Mouse (Mus musculus) small intestine, adult 10 weeks (tissue): Measurements from ENCODE around the gene Sprr2e. TPM values are rescaled to one million over a fixed set of nuclear protein-coding genes. Genes with fewer than 3 reads are reported as not detected.

Experiments
- polyA plus RNA-seq: library from polyadenylated mRNA; stranded (reverse); fragments of 350-450 nt; fragmentation: Illumina TruSeq; extraction: RNeasy Lipid Tissue Mini Kit (QIAGEN cat#74804); gene quantifications from one replicate; pipeline ENCODE4 v1.2.3, GENCODE M21; 2014; ENCODE audit warnings: low replicate concordance

The Sprr2e gene
- polyA plus RNA-seq: not detected

GRCm38 (mm10) chr3:92351843-92352242 is at the start of gene Sprr2e:
Sprr2e (plus strand) TSS chr3:92352143.

GRCm38 (mm10) chr3:92316320-92316719 is 35.6 kb upstream of the Sprr2e start, which contains the start of gene Sprr2b:
Sprr2b (plus strand) TSS chr3:92316620.

GRCm38 (mm10) chr3:92338840-92339239 is 13.1 kb upstream of the Sprr2e start, which contains the start of gene Sprr2d:
Sprr2d (plus strand) TSS chr3:92339140.

GRCm38 (mm10) chr3:92364887-92365286 is 12.9 kb downstream of the Sprr2e start, which contains the start of gene Sprr2f:
Sprr2f (plus strand) TSS chr3:92365187.

GRCm38 (mm10) chr3:92385385-92385784 is 33.4 kb downstream of the Sprr2e start, which contains the start of gene Sprr2h:
Sprr2h (plus strand) TSS chr3:92385685.

Other genes with a start within 250 kb of the Sprr2e start
- gene Prr9, start 228.2 kb upstream of the Sprr2e start, polyA plus RNA-seq: not detected
- gene Lelp1, start 209.4 kb upstream of the Sprr2e start, polyA plus RNA-seq: not detected
- 193 TPM for gene Sprr2a1, start 136.3 kb upstream of the Sprr2e start, polyA plus RNA-seq
- gene Sprr2a2, start 136.2 kb upstream of the Sprr2e start, polyA plus RNA-seq: 459 TPM
- gene Sprr2a3, start 66.7 kb upstream of the Sprr2e start, polyA plus RNA-seq: 13.9 TPM
- not detected for gene Sprr2b, start 35.5 kb upstream of the Sprr2e start, polyA plus RNA-seq
- not detected for gene Sprr2d, start 13.0 kb upstream of the Sprr2e start, polyA plus RNA-seq
- gene Sprr2f, start 13.0 kb downstream of the Sprr2e start, polyA plus RNA-seq: not detected
- not detected for gene Sprr2h, start 33.5 kb downstream of the Sprr2e start, polyA plus RNA-seq
- not detected for gene Sprr2i, start 55.8 kb downstream of the Sprr2e start, polyA plus RNA-seq
- gene Sprr2j-ps, start 65.9 kb downstream of the Sprr2e start, polyA plus RNA-seq: not detected
- 5.0 TPM for gene Gm9774, start 77.3 kb downstream of the Sprr2e start, polyA plus RNA-seq
- not detected for gene Sprr2k, start 80.4 kb downstream of the Sprr2e start, polyA plus RNA-seq
- gene Sprr1b, start 86.6 kb downstream of the Sprr2e start, polyA plus RNA-seq: not detected
- gene Sprr3, start 106.6 kb downstream of the Sprr2e start, polyA plus RNA-seq: not detected
- 1.4 TPM for gene Sprr1a, start 133.8 kb downstream of the Sprr2e start, polyA plus RNA-seq
- gene Sprr4, start 148.3 kb downstream of the Sprr2e start, polyA plus RNA-seq: not detected
- gene 2310046K23Rik, start 182.4 kb downstream of the Sprr2e start, polyA plus RNA-seq: not detected
- gene Ivl, start 221.6 kb downstream of the Sprr2e start, polyA plus RNA-seq: not detected
- gene Smcp, start 236.9 kb downstream of the Sprr2e start, polyA plus RNA-seq: 0.93 TPM